Mouse (Mus musculus) midbrain, embryonic 13.5 days (tissue): ENCODE measurements at regions not wholly inside any gene's neighbourhood (a gene's known extent, or its start where the extent isn't known, plus 50 kb on each side); places are given as distances from the start of the nearest gene placed in this dataset.

Source experiments
- ATAC-seq: fragments of 200-750 bp; cut with Nextera tagmentation; 2 replicates; pipeline ENCODE4 v1.8.0; 2017; ENCODE audit warnings: mild to moderate bottlenecking, moderate TSS enrichment, moderate library complexity
- H3K27ac ChIP-seq: fragments of 300-500 bp; sonication (generic); 2 replicates; pipeline ENCODE4 v1.5.1; 2015; ENCODE audit warnings: inconsistent platforms, mild to moderate bottlenecking, moderate library complexity
- H3K27me3 ChIP-seq: fragments of 300-500 bp; sonication (generic); 2 replicates; pipeline ENCODE4 v1.6.1; 2015; ENCODE audit warnings: mild to moderate bottlenecking, inconsistent platforms
- H3K36me3 ChIP-seq: fragments of 300-500 bp; sonication (generic); 2 replicates; pipeline ENCODE4 v1.6.1; 2015; ENCODE audit warnings: mild to moderate bottlenecking, inconsistent platforms
- H3K4me1 ChIP-seq: fragments of 300-500 bp; sonication (generic); replicated peaks from 2 replicates; pipeline ENCODE4 v1.6.1; 2015; ENCODE audit warnings: inconsistent platforms
- H3K4me2 ChIP-seq: fragments of 300-500 bp; sonication (generic); replicated peaks from 2 replicates; pipeline ENCODE4 v1.6.1; 2015; ENCODE audit warnings: moderate library complexity, mild to moderate bottlenecking, inconsistent platforms
- H3K4me3 ChIP-seq: fragments of 300-500 bp; sonication (generic); replicated peaks from 2 replicates; pipeline ENCODE4 v1.5.1; 2015; ENCODE audit warnings: mild to moderate bottlenecking, inconsistent platforms
- H3K9ac ChIP-seq: fragments of 300-500 bp; sonication (generic); replicated peaks from 2 replicates; pipeline ENCODE4 v1.6.1; 2015; ENCODE audit warnings: mild to moderate bottlenecking, inconsistent platforms
- H3K9me3 ChIP-seq: fragments of 300-500 bp; sonication (generic); 2 replicates; pipeline ENCODE4 v1.6.1; 2016; ENCODE audit warnings: mild to moderate bottlenecking, inconsistent platforms
- WGBS: fragments of 180-500 bp; shearing (Covaris S2); methylation state at CpG from one replicate; pipeline ENCODE4 v1.1.7; 2015; 5-methylcytosine and 5-hydroxymethylcytosine counted together

GRCm38 (mm10) chr13:103683169-103683568 is 91.2 kb downstream of the Srek1 start:
- no peaks in the 10 kb centered on the region for H3K27me3 ChIP-seq
- no peak for ATAC-seq

GRCm38 (mm10) chr13:103680740-103681139 is 93.7 kb downstream of the Srek1 start:
- Histone ChIP-seq H3K27ac (no peak overlapping the region), H3K4me3 (no peak overlapping the region), H3K36me3 (no peaks in the 10 kb centered on the region), H3K9ac (no peak overlapping the region), H3K27me3 (no peaks in the 10 kb centered on the region), H3K4me2 (no peak overlapping the region), H3K9me3 (no peaks in the 10 kb centered on the region), H3K4me1 (0 out of 2 replicates have a peak, but pooled peaks cover 4% of the 10 kb centered on the region)
- WGBS: 88% methylated on average over 4 of the region's 4 CpGs
- no peak for ATAC-seq

More at GRCm38 (mm10) chr13:103683169-103683568, 91.2 kb downstream of the Srek1 start:
- WGBS: 56% methylated on average over 9 of the region's 9 CpGs
- Histone ChIP-seq H3K9me3 (no peaks in the 10 kb centered on the region), H3K9ac (no peak overlapping the region), H3K4me3 (no peak overlapping the region), H3K36me3 (no peaks in the 10 kb centered on the region), H3K4me1 (no peaks in the 10 kb centered on the region), H3K27ac (no peak overlapping the region), H3K4me2 (no peak overlapping the region)

- Histone ChIP-seq H3K27me3 (no peaks in the 10 kb centered on the region), H3K36me3 (no peaks in the 10 kb centered on the region), H3K27ac (no peak overlapping the region), H3K4me2 (no peak overlapping the region), H3K9me3 (no peaks in the 10 kb centered on the region), H3K4me1 (0 out of 2 replicates have a peak, but pooled peaks cover 4% of the 10 kb centered on the region), H3K4me3 (no peak overlapping the region), H3K9ac (no peak overlapping the region)
- 91% methylated on average over 7 of the region's 7 CpGs for WGBS
- no peak for ATAC-seq
Measured at GRCm38 (mm10) chr13:103680052-103680451, 94.4 kb downstream of the Srek1 start.

- H3K4me2 ChIP-seq: no peak overlapping the region
- WGBS: 45% methylated on average over 13 of the region's 13 CpGs
- no peak overlapping the region for H3K9ac ChIP-seq
- H3K9me3 ChIP-seq: no peaks in the 10 kb centered on the region
- H3K36me3 ChIP-seq: no peaks in the 10 kb centered on the region
- 0 out of 2 replicates have a peak, but pooled peaks cover 4% of the 10 kb centered on the region for H3K4me1 ChIP-seq
- no peaks in the 10 kb centered on the region for H3K27me3 ChIP-seq
- H3K27ac ChIP-seq: 0 out of 2 replicates have a peak overlapping the region, but pooled peaks have one; percentile 16
- no peak overlapping the region for H3K4me3 ChIP-seq
- ATAC-seq: 0 out of 2 replicates have a peak, but pooled peaks have one; percentile 64
Measured at GRCm38 (mm10) chr13:103676831-103677230, 97.6 kb downstream of the Srek1 start.

- 80% methylated on average over 5 of the region's 5 CpGs for WGBS
- H3K9me3 ChIP-seq: no peaks in the 10 kb centered on the region
- no peak for ATAC-seq
- no peak overlapping the region for H3K4me3 ChIP-seq
- H3K4me1 ChIP-seq: 0 out of 2 replicates have a peak, but pooled peaks cover 4% of the 10 kb centered on the region
- no peak overlapping the region for H3K9ac ChIP-seq
- H3K4me2 ChIP-seq: no peak overlapping the region
- H3K27me3 ChIP-seq: no peaks in the 10 kb centered on the region
- H3K36me3 ChIP-seq: no peaks in the 10 kb centered on the region
- no peak overlapping the region for H3K27ac ChIP-seq
Measured at GRCm38 (mm10) chr13:103676221-103676620, 98.2 kb downstream of the Srek1 start.

GRCm38 (mm10) chr13:103670611-103671010 is 103.8 kb downstream of the Srek1 start:
- H3K4me3 ChIP-seq: no peak overlapping the region
- H3K27me3 ChIP-seq: no peaks in the 10 kb centered on the region
- H3K9ac ChIP-seq: no peak overlapping the region
- no peaks in the 10 kb centered on the region for H3K36me3 ChIP-seq
- no peaks in the 10 kb centered on the region for H3K4me1 ChIP-seq
- H3K9me3 ChIP-seq: no peaks in the 10 kb centered on the region
- H3K27ac ChIP-seq: no peak overlapping the region
- H3K4me2 ChIP-seq: no peak overlapping the region
- no peak for ATAC-seq

GRCm38 (mm10) chr13:103669856-103670255 is 104.6 kb downstream of the Srek1 start:
- no peak for ATAC-seq
- no peak overlapping the region for H3K9ac ChIP-seq
- H3K4me2 ChIP-seq: no peak overlapping the region
- H3K4me3 ChIP-seq: no peak overlapping the region
- no peaks in the 10 kb centered on the region for H3K36me3 ChIP-seq
- 92% methylated on average over 4 of the region's 4 CpGs for WGBS
- H3K9me3 ChIP-seq: no peaks in the 10 kb centered on the region
- no peak overlapping the region for H3K27ac ChIP-seq
- no peaks in the 10 kb centered on the region for H3K27me3 ChIP-seq
- H3K4me1 ChIP-seq: no peaks in the 10 kb centered on the region

- H3K27ac ChIP-seq: no peak overlapping the region
- H3K36me3 ChIP-seq: no peaks in the 10 kb centered on the region
- no peaks in the 10 kb centered on the region for H3K27me3 ChIP-seq
- H3K9ac ChIP-seq: no peak overlapping the region
- 88% methylated on average over 2 of the region's 2 CpGs for WGBS
- H3K9me3 ChIP-seq: no peaks in the 10 kb centered on the region
- ATAC-seq: no peak
- H3K4me1 ChIP-seq: no peaks in the 10 kb centered on the region
- H3K4me3 ChIP-seq: no peak overlapping the region
- no peak overlapping the region for H3K4me2 ChIP-seq
Measured at GRCm38 (mm10) chr13:103667749-103668148, 106.7 kb downstream of the Srek1 start.

- peaks cover 12% of the 10 kb centered on the region for H3K4me1 ChIP-seq
- H3K9me3 ChIP-seq: no peaks in the 10 kb centered on the region
- WGBS: 16% methylated on average over 11 of the region's 11 CpGs
- H3K4me3 ChIP-seq: no peak overlapping the region
- no peak overlapping the region for H3K27ac ChIP-seq
- peak; percentile 58; the same call in 1 of the 2 replicates for ATAC-seq
- H3K4me2 ChIP-seq: no peak overlapping the region
- H3K36me3 ChIP-seq: no peaks in the 10 kb centered on the region
- no peaks in the 10 kb centered on the region for H3K27me3 ChIP-seq
- no peak overlapping the region for H3K9ac ChIP-seq
Measured at GRCm38 (mm10) chr13:103660248-103660996, 114.0 kb downstream of the Srek1 start.

- H3K27ac ChIP-seq: no peak overlapping the region
- H3K36me3 ChIP-seq: no peaks in the 10 kb centered on the region
- H3K9me3 ChIP-seq: no peaks in the 10 kb centered on the region
- no peak overlapping the region for H3K4me3 ChIP-seq
- no peak overlapping the region for H3K9ac ChIP-seq
- no peak overlapping the region for H3K4me2 ChIP-seq
- ATAC-seq: no peak
- no peaks in the 10 kb centered on the region for H3K27me3 ChIP-seq
- peaks cover 12% of the 10 kb centered on the region for H3K4me1 ChIP-seq
- 96% methylated on average over 2 of the region's 2 CpGs for WGBS
Measured at GRCm38 (mm10) chr13:103655966-103656365, 118.4 kb downstream of the Srek1 start.

GRCm38 (mm10) chr13:103653216-103653615 is 121.2 kb downstream of the Srek1 start:
- Histone ChIP-seq H3K9ac (no peak overlapping the region), H3K27me3 (no peaks in the 10 kb centered on the region), H3K36me3 (no peaks in the 10 kb centered on the region), H3K4me2 (no peak overlapping the region), H3K9me3 (no peaks in the 10 kb centered on the region), H3K4me3 (no peak overlapping the region), H3K27ac (no peak overlapping the region), H3K4me1 (no peaks in the 10 kb centered on the region)
- no peak for ATAC-seq
- WGBS: 86% methylated on average over 4 of the region's 4 CpGs

GRCm38 (mm10) chr13:103649383-103649782 is 125.0 kb downstream of the Srek1 start:
- no peaks in the 10 kb centered on the region for H3K27me3 ChIP-seq
- 88% methylated on average over 3 of the region's 3 CpGs for WGBS
- H3K4me1 ChIP-seq: no peaks in the 10 kb centered on the region; the same call in 1 of the 2 replicates
- H3K9ac ChIP-seq: no peak overlapping the region
- no peaks in the 10 kb centered on the region for H3K9me3 ChIP-seq
- no peak for ATAC-seq
- H3K4me2 ChIP-seq: no peak overlapping the region
- H3K4me3 ChIP-seq: no peak overlapping the region
- no peaks in the 10 kb centered on the region for H3K36me3 ChIP-seq
- H3K27ac ChIP-seq: no peak overlapping the region

- Histone ChIP-seq H3K36me3 (no peaks in the 10 kb centered on the region), H3K4me1 (peaks cover 11% of the 10 kb centered on the region), H3K27ac (no peak overlapping the region), H3K4me2 (no peak overlapping the region), H3K9me3 (no peaks in the 10 kb centered on the region), H3K27me3 (no peaks in the 10 kb centered on the region), H3K4me3 (no peak overlapping the region), H3K9ac (no peak overlapping the region)
- ATAC-seq: no peak
- WGBS: 82% methylated on average over 4 of the region's 4 CpGs
Measured at GRCm38 (mm10) chr13:103648016-103648415, 126.4 kb downstream of the Srek1 start.
